ENCODE assay signal across 12 mouse cellular contexts in genomic region chr4:84109771-84110503, GRCm38 (mm10).
DNase-seq lines count a peak whose midpoint lies in the region; ATAC-seq and TF ChIP-seq lines count a peak whose summit lies in the region.
"Had no signal": no experiment of that assay in that cellular context is flagged by ENCODE, and none has a peak within 500 bp of the region (broad histone marks: within the 10 kb centered on the region; RNA-seq: fewer than 3 reads in every experiment).

No protein-coding gene starts in this region.

- H3K4me1 ChIP-seq in midbrain, embryonic 10.5 days, result peaks cover 45% of the 10 kb centered on the region
- H3K4me1 ChIP-seq in midbrain, postnatal 0 days (ENCODE audit: insufficient read depth, low read length), result no peaks in the 10 kb centered on the region
- peaks cover 19% of the 10 kb centered on the region for H3K4me1 ChIP-seq in hindbrain, embryonic 12.5 days
- H3K4me1 ChIP-seq in limb, embryonic 11.5 days (ENCODE audit: control insufficient read depth, insufficient read depth, low read length), result peaks cover 10% of the 10 kb centered on the region; the same call in 1 of the 2 replicates
- no peaks in the 10 kb centered on the region for H3K4me1 ChIP-seq in stomach, postnatal 0 days (replicated peaks; ENCODE audit: control insufficient read depth, insufficient read depth)

- 5% methylated on average over 12 of the region's 12 CpGs for WGBS in midbrain, embryonic 10.5 days
- WGBS in midbrain, postnatal 0 days, result 15% methylated on average over 12 of the region's 12 CpGs
- 4% methylated on average over 12 of the region's 12 CpGs for WGBS in hindbrain, embryonic 12.5 days
- 9% methylated on average over 12 of the region's 12 CpGs for WGBS in limb, embryonic 11.5 days
- 41% methylated on average over 12 of the region's 12 CpGs for WGBS in stomach, postnatal 0 days

- DNase-seq in midbrain, embryonic 10.5 days (ENCODE audit: low spot score), result peak; percentile 77
- DNase-seq in midbrain, postnatal 0 days (ENCODE audit: low spot score), result no peak
- peak; percentile 32 for DNase-seq in limb, embryonic 11.5 days (ENCODE audit: low spot score)
- DNase-seq in stomach, postnatal 0 days (ENCODE audit: low spot score), result no peak
- DNase-seq in adrenal gland, postnatal 25 days, result no peak
- no peak for DNase-seq in left cerebral cortex, adult 8-10 months (ENCODE audit: low spot score in 2 of 2)
- DNase-seq: adrenal gland, adult 2 months; cerebellum, postnatal 10 days; gastrocnemius, adult 2 months; thymus, postnatal 36 days had no signal

- no peak for TF ChIP-seq EP300 in stomach, postnatal 0 days (optimal IDR thresholded peaks at IDR 0.05)

- H3K27ac ChIP-seq in midbrain, embryonic 10.5 days (replicated peaks), result peak overlapping the region; percentile 67
- no peak overlapping the region for H3K27ac ChIP-seq in midbrain, postnatal 0 days (ENCODE audit: low read depth, low read length)
- 0 out of 2 replicates have a peak overlapping the region, but pooled peaks have one; percentile 30 for H3K27ac ChIP-seq in hindbrain, embryonic 12.5 days
- no peak overlapping the region for H3K27ac ChIP-seq in limb, embryonic 11.5 days (replicated peaks; ENCODE audit: low read depth, low read length)
- no peak overlapping the region for H3K27ac ChIP-seq in stomach, postnatal 0 days (replicated peaks)
- H3K27ac ChIP-seq: gastrocnemius, adult 2 months; limb, embryonic 15.5 days had no signal

- no peak for TF ChIP-seq CTCF in midbrain, postnatal 0 days (IDR thresholded peaks at IDR 0.05)
- TF ChIP-seq CTCF in stomach, postnatal 0 days (IDR thresholded peaks at IDR 0.05; ENCODE audit: low read depth), result no peak

- H3K9ac ChIP-seq in midbrain, postnatal 0 days (replicated peaks; ENCODE audit: low read length, poor library complexity, severe bottlenecking), result no peak overlapping the region
- H3K9ac ChIP-seq in hindbrain, embryonic 12.5 days, result no peak overlapping the region
- no peak overlapping the region for H3K9ac ChIP-seq in limb, embryonic 11.5 days (ENCODE audit: low read length)
- no peak overlapping the region for H3K9ac ChIP-seq in stomach, postnatal 0 days (ENCODE audit: low read length)
- H3K9ac ChIP-seq: limb, embryonic 15.5 days had no signal

- H3K36me3 ChIP-seq in midbrain, embryonic 10.5 days, result no peaks in the 10 kb centered on the region
- H3K36me3 ChIP-seq in midbrain, postnatal 0 days (ENCODE audit: insufficient read depth, low read length), result no peaks in the 10 kb centered on the region
- no peaks in the 10 kb centered on the region for H3K36me3 ChIP-seq in hindbrain, embryonic 12.5 days
- no peaks in the 10 kb centered on the region for H3K36me3 ChIP-seq in limb, embryonic 11.5 days (ENCODE audit: control insufficient read depth, insufficient read depth, low read length)
- no peaks in the 10 kb centered on the region for H3K36me3 ChIP-seq in stomach, postnatal 0 days (ENCODE audit: control insufficient read depth, insufficient read depth, low read length)
- H3K36me3 ChIP-seq: limb, embryonic 15.5 days had no signal

- H3K4me3 ChIP-seq in midbrain, embryonic 10.5 days, result peak overlapping the region; percentile 18; the same call in 1 of the 2 replicates
- H3K4me3 ChIP-seq in midbrain, postnatal 0 days (ENCODE audit: low read depth, low read length), result no peak overlapping the region
- H3K4me3 ChIP-seq in hindbrain, embryonic 12.5 days, result no peak overlapping the region
- H3K4me3 ChIP-seq in limb, embryonic 11.5 days (ENCODE audit: low read depth, low read length), result no peak overlapping the region
- no peak overlapping the region for H3K4me3 ChIP-seq in stomach, postnatal 0 days (ENCODE audit: low read depth, low read length)
- H3K4me3 ChIP-seq: gastrocnemius, adult 2 months; limb, embryonic 15.5 days had no signal

- no peak for ATAC-seq in midbrain, postnatal 0 days (ENCODE audit: low FRiP score)
- peak; percentile 68 for ATAC-seq in hindbrain, embryonic 12.5 days (ENCODE audit: low FRiP score)
- ATAC-seq in limb, embryonic 11.5 days (ENCODE audit: insufficient number of reproducible peaks, low FRiP score, low TSS enrichment, low read depth), result no peak
- no peak for ATAC-seq in stomach, postnatal 0 days (ENCODE audit: low FRiP score, low TSS enrichment)

- no peak overlapping the region for H3K4me2 ChIP-seq in midbrain, postnatal 0 days (ENCODE audit: low read depth, low read length, poor library complexity, severe bottlenecking)
- H3K4me2 ChIP-seq in hindbrain, embryonic 12.5 days (replicated peaks), result 0 out of 2 replicates have a peak overlapping the region, but pooled peaks have one; percentile 2
- no peak overlapping the region for H3K4me2 ChIP-seq in limb, embryonic 11.5 days (ENCODE audit: low read depth, severe bottlenecking)
- H3K4me2 ChIP-seq in stomach, postnatal 0 days (replicated peaks; ENCODE audit: low read depth), result no peak overlapping the region
- H3K4me2 ChIP-seq: limb, embryonic 15.5 days had no signal

- H3K9me3 ChIP-seq in midbrain, embryonic 10.5 days (replicated peaks), result no peaks in the 10 kb centered on the region
- H3K9me3 ChIP-seq in midbrain, postnatal 0 days (ENCODE audit: low read length), result no peaks in the 10 kb centered on the region
- no peaks in the 10 kb centered on the region for H3K9me3 ChIP-seq in hindbrain, embryonic 12.5 days (replicated peaks)
- no peaks in the 10 kb centered on the region for H3K9me3 ChIP-seq in limb, embryonic 11.5 days (ENCODE audit: control insufficient read depth, low read length)
- no peaks in the 10 kb centered on the region for H3K9me3 ChIP-seq in stomach, postnatal 0 days (ENCODE audit: control insufficient read depth, low read length)
- H3K9me3 ChIP-seq: limb, embryonic 15.5 days had no signal

- H3K27me3 ChIP-seq in midbrain, embryonic 10.5 days (ENCODE audit: low read depth, poor library complexity, severe bottlenecking), result peaks cover 75% of the 10 kb centered on the region
- no peaks in the 10 kb centered on the region for H3K27me3 ChIP-seq in midbrain, postnatal 0 days (ENCODE audit: insufficient read depth, low read length)
- H3K27me3 ChIP-seq in hindbrain, embryonic 12.5 days, result 0 out of 2 replicates have a peak, but pooled peaks cover 5% of the 10 kb centered on the region
- H3K27me3 ChIP-seq in limb, embryonic 11.5 days (ENCODE audit: control insufficient read depth, insufficient read depth, low read length), result no peaks in the 10 kb centered on the region
- H3K27me3 ChIP-seq in stomach, postnatal 0 days (ENCODE audit: control insufficient read depth, insufficient read depth, low read length), result no peaks in the 10 kb centered on the region
- H3K27me3 ChIP-seq: limb, embryonic 15.5 days had no signal

Comparison
In these comparisons a context has a peak if more than half of its experiments do, and no peak if none do; other contexts are left out.
1. DNase-seq: peak in midbrain, embryonic 10.5 days (single experiment) and limb, embryonic 11.5 days (single experiment); none in midbrain, postnatal 0 days (single experiment), stomach, postnatal 0 days (single experiment), adrenal gland, postnatal 25 days (single experiment) and left cerebral cortex, adult 8-10 months (0 of 2).
2. H3K27ac ChIP-seq: peak in midbrain, embryonic 10.5 days (single experiment) and hindbrain, embryonic 12.5 days (single experiment); none in midbrain, postnatal 0 days (single experiment), limb, embryonic 11.5 days (single experiment) and stomach, postnatal 0 days (single experiment).